Mouse (Mus musculus) A20 (cell line): ENCODE measurements around the gene Luc7l3.

Source experiments
- DNase-seq: peaks from one replicate; pipeline ENCODE4 v3.0.0-alpha.2; 2011; ENCODE audit warnings: low read depth, low spot score

The Luc7l3 gene

DNA sequence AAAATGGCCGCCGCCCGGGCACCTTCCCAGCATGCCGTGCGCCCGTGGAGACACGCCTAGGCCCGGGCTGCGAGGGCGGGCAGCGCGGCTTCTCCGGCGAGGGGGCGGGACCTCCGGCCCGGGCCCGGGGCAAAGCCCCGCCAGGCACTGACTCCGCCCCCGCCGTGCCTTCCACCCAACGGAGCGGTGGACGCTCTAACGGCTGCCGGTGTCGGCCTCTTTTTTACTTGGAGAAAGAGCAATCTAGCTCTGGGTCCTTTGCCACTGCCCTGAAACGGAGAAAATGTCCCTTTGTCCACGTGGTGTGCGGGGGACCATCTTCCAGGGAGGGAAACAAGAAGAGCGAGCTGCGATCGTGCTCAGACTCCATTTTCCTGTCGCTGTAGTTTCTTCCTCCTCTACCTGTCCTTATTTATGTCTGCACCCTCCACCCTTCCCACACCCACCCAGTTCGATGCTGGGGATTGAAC, at the start of gene Luc7l3:
Gene Luc7l3 (minus strand): TSS at position 58 of the 470 bp plus-strand sequence.
- peak; percentile 94 for DNase-seq

DNA sequence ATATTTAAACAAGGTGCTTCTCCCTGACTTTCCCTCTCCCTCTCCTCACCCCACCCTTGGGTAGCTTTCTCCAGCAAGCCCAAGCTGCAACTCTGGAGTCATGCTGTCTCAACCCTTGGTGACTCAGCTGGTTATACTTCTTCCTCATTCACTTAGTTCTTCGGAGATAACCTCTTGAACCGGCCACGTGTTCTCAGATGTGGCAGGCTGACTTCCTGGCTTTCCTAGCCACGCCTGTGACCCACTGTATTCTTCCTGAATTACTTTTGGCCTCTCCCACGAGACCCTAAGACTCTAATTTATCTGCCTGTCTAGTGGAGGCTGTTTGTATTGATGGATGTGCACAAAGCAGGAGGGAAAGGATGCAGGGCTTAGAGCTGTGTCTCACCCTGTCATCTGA, 49.0 kb upstream of the Luc7l3 start:
- peak; percentile 36 for DNase-seq

DNA sequence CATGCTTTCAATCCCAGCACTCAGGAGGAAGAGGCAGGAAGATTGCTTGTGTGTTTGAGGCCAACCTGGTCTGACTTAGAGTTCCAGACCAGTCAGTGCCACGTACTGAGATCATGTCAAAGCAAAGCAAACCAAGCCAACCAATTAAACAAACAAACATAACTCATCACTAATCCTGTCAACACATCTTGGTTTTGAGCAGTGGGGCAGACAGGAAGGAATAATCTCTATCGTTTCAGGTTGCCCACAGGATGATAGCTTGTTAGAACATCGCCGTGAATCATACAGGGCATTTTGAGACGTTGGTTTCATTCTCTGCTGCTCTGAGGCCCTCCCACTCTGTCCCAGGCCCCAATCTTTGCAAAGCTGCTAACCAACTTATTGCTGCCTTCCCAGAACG, 48.2 kb upstream of the Luc7l3 start:
- DNase-seq, result no peak

DNA sequence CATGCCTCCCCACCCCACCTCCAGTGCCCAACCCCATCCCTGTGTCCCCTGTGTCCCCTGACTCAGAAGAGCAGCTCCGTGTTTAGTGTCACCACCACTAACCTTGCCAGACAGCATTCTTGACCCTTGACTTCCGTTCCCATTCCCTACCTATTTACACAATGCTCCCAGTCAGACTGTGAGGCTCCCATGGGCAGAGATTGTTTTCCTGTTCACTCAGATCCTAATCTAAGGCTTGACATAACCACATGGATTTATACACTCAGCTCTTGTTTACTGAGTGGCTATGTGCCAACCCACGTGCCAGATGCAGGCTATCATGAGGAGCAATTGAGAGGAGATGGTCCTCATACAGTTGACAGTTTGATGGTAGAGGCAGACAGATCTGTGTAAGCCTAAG, 43.6 kb upstream of the Luc7l3 start:
- DNase-seq, result no peak

DNA sequence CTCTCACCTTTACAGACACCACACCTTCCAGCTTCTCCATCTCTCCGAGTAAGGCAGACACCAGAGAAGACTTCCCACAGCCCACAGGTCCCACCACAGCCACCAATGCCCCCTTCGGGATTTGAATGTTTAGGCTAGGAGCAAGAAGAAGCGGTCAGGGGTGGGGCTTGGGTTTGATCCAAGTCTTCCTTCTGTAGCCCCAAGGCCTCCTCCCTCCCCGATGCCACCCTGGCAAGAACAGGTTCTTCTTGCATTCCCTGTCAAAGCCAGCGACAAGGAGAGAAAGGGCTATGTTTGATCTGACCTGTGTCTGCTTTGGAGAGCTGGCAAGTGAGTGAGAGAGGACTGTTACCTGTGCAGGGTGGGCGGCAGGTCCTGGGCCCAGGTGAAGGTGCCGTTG, 41.9 kb upstream of the Luc7l3 start:
- DNase-seq, result no peak

DNA sequence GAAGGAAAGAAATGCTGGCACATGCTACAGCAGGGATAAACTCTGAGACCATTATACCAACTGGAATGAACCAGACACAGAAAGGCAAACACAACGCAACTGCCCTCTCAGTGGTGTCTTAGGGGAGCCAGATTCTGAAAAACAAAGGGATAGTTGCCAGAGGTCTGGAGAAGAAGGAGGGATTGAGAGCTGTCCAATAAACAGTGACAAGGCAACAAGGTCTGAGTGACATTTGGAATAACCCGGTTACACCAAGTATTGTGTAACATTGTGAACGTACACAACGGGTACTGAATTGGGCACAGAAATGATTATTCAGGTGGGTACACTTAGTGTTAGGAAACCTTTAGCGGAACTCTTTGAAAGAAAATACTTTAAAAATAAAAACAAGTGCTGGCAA, 40.3 kb upstream of the Luc7l3 start:
- no peak for DNase-seq

DNA sequence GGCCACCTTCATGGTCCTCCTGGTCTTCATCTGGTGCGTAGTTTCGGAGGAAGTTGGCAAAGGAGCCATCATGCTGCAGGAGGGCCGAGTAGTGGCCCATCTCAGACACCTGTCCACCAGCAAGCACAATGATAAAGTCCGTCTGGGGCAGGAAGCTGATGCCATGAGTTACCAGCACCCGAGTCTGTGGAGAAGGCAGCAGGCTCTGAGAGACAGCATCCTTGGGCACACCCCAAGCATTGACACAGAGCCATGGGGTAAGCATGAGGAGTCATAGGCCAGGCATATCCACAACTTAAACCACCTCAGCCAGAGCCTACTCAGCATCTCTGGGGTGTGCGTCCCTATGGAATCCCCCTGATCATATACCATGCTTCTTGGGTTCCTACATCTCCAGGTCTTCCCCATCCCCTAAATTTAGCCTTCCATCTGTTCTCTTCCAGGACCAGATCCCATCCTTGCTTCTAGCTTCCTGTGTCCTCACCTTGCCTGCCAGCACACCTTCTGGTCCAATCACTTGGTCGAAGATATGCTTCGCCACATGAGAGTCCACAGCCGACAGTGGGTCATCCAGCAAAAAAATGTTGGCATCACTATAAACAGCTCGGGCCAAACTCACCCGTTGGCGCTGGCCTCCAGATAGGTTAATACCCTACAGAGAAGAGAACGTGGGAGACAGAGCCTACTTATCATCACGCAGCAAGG, 39.5 kb upstream of the Luc7l3 start:
- no peak for DNase-seq

DNA sequence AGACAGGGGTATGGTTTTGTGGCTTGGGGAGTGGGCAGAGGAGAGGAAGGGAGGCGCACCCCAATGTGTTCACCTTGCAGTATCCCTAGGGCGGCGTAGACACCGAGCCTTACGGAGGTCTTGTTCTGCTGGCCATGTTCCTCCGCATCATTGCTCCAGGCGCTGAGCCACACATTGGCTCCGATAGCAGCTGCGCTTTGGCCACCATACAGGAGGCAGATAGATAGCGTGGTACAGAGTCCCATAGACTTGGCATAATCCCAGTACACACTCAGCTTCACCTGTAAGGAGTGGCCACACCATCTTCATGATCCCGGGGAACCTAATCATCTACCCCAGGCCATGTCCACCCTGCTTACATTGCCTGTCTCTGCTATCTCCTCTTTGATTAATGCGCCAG, 37.4 kb upstream of the Luc7l3 start:
- DNase-seq, result no peak

DNA sequence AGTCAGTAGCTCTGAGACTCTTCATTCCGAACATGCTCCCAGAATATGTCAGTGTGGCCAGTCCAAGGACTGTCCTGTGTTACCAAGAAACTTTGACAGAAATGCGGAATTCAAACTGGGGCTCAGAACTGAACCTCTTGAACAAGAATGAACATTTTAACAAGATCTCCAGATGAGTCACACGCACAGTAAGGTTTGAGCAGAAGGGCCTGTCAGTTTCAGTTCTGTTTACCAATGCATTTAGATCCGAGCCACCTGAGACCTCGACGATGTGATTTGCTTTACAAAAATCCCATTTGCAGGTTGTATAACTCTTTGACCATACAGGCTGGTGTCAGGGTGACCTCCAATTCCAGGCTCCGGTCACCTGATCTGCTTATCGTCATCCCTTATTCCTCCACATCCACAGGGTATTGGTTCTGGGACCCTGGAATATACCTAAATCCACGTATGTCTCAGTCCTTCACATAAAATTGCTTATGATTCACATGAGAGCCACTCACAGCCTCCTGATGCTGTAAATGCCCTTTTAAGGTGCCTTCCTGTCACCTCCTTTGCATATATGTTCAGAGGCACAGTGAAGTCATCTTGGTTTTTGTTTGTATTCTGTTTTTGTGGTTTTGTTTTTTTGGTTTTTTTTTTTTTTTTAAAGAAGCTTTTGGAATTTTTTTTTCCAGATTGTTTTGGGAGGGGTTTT, 33.9 kb upstream of the Luc7l3 start:
- peak; percentile 91 for DNase-seq

DNA sequence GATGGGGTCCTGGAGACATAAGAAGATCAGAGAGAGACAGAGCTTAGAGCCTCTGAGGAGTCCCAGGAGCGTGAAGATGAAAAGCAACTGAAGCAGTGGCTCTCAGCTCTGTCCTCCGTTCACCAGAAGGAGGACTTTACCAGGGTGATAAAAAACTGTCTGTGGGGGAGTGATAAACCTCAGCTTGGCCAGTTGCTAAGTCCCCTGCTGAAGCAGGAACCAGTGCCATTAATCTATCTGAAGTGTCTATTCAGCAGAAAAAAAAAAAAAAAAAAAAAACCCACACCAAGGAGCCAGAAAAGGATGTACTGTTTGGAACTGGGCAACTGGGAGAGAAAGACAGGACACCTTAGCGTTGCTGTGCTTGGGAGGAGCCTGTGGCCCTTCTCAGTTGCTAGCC, 29.3 kb upstream of the Luc7l3 start:
- DNase-seq, result no peak

DNA sequence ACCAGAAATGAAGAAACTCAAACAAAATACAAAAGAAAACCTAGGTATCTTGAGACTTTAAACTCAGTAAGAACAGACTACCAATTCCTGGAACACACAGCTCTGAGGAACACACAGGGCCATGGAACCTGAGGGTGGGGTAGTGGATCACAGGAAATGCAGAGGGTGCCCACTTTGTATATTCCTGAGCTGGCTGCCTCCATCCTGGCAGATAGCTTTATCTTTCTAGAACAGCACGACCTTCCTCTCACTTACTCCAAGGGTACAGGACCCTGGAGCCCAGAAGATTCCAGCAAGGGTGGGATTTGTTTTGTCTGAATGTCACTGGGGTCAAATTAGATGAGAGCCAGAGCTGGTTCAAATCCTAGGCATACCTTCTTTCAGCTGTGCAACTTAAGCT, 28.5 kb upstream of the Luc7l3 start:
- DNase-seq, result no peak

DNA sequence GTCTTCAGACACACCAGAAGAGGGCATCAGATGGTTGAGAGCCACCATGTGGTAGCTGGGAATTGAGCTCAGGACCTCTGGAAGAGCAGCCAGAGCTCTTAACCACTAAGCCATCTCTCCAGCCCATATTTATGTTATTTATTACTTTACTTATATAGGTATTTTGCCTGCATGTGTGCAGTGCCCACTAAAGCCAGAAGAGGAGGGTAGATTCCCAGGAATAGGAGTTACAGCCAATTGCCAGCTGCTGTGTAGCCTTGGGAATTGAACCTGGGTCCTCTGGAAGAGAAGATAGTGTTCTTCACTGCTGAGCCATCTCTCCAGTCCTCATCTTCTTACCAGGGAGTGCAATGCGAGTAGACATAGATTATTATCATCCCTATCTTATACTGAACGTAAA, 28.1 kb upstream of the Luc7l3 start:
- DNase-seq, result no peak

DNA sequence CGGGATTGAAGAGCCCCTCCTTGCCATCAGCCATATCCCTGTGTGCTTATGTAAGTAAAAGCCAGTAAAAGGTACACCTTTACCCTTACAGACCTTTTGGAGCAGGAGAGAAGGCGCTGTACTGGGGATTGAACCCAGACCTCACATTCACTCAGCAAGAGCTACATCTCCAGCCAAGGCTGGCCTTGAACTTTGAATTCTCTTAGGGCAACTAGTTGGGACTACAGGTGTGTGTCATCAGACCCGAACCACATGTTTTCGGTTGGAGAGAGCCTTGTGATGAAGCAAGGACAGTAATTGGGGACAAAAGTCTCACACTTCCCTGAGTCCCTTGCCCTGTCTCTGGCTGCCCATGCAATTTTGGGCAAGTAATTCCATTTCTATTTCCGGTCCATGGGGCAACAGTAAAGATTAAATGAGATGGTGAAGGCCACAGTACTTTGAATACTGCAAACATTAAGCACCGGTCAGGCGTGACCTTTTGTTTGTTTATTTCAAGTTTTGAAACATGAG, 25.3 kb upstream of the Luc7l3 start:
- no peak for DNase-seq

DNA sequence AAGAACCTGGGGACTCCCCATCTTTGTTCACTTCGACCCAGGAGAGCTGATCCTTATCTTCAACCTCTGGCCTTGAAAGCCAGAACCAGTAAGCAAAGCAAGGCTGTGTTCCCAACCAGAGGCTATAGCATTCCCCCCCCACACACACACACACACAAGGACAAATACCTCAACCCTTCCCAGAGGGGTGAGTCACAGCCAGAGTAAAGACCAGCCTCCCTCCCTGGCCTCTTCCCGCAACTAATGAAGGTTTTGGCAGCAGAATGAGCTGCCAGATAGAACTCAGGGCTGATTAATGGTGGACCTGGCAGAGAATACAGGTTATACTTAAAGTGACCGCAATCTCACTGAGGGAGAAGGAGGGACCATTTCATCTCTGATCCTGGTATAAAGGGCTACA, 24.8 kb upstream of the Luc7l3 start:
- DNase-seq, result no peak

DNA sequence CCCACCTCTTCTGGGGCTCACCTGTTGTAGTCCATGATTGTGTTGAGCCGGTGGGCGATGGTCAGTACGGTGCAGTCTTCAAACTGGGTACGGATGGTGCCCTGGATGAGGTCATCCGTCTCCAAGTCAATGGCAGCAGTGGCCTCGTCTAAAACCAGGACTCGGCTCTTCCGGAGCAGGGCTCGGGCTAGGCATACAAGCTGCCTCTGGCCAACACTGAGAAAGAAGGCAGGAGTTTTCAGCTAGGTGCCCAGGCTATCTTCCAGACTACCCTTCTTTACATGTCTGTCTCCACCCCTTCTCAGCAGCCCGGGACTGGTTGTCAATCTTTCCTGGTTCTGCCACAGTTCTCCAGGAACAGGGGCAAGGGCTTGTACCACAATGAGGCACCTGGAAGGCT, 24.1 kb upstream of the Luc7l3 start:
- DNase-seq, result no peak

DNA sequence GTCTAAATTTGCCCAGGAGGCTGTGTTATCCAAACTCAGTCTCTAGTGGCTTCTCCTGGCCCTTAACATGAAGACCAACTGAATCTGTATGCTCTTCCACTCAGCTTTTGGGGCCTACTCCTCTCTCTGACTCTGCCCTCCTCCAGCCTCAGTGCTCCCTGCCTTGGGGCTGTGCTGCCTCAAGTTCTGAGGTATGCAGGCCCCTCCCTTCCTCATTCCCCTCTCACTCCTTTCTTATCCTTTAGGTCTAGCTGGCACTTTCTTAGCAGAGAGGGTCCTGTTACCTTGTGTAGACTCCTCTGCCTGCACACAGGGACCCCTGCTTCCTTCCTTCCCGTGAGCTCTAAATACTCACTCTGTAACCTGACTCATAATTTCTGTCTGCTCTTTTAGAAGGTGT, 22.7 kb upstream of the Luc7l3 start:
- no peak for DNase-seq

DNA sequence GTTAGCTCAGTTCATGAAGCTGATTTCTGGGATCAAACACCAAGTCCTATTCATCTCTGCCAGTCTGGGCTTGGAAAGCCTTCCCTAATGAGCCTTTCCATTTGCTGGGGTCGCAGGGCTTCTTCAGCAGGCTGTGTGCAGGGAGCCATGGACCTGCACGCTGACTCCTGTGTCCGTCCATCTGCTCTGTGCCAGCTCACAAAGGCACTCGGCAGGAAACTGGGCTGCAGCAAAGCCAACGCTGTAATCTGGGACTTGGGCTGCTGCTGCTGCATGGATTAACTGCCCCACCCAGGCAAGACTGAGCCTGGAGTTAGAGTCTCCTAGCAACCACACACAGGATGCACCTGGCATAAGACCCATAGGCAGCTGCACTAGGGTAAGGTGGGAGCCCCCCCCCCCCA, 22.2 kb upstream of the Luc7l3 start:
- DNase-seq, result peak; percentile 30

DNA sequence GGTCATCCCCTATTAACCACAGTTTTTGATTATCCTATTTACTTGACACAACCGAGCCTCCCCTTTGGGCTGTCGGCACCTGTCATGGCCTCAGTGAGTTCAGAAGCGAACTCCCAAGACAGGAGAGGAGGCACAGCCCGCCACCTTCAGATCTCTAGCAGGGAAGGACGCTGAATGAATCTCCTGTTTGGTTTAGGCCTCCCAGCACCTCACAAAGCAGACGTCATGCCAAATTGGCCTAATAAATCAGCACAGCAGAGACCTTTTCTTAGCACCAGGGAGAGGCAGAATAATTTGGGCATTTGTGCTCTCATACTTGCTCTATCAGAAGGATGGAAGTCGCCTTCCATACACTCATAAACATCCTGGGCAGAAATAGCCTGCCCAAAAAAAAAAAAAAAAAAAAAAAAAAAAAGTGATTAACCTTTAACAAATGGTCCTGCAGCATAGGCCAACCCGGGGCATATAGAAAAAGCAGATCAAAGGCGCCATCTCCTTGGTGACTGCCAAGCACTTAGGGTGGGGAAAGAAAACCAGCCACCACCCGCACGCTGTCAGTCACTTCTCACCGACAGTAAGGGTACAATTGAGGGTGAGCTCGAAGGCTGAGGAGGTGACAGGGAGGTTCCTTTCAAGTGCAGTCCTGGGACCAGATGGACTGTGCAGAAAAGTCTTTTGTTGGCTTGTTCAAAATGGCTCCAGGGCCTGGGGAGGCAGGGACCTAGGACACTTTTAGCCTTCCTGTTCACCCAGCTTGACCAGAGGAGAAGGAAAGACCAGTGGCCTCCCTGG, 20.5 kb upstream of the Luc7l3 start:
- DNase-seq, result no peak

DNA sequence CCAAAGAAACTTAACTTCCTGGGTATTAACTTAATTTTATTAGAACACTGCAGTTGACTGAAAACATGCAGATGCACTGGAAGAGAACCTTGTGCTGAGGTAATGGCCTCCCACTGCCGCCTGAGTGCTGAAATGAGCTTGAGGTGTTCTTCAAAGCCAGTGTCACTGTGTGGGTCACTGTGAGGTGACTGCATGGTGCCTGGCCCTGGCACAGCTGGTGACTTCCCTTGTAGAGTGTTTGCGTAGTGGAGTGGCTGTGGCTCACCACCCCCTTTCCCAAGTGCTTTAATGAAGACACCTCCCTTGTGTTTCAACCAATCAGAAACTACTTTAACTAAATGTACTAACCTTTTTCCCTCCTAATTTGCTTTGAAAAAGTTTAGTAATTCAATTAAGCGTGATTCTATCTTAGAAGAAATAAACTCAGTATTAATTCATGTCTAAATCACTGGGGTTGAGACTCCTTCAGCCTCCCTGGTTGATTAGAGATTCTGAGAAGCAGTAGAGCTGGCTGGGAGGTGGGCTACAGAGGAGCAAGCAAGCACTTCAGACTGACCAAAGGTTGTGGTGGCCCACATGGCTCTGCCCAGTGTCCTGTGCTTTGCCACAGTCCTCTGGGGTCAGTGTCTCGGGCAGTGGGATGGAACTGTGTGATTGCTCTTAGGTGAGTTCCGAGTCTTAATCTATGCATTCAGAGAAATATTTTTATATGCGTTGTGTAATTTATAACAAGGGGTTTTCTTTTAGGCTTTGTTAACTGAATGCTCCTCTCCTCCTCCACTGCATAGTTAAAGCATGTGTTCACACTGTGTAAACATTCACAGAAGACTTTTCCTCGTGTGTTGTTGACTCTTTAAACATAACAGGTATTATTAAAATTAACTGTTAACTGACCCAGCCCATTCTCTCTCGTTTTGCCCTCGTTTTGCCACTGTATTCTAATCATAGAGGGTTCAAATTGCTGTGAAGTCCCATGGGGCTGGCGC, 19.5 kb upstream of the Luc7l3 start:
- DNase-seq, result no peak

DNA sequence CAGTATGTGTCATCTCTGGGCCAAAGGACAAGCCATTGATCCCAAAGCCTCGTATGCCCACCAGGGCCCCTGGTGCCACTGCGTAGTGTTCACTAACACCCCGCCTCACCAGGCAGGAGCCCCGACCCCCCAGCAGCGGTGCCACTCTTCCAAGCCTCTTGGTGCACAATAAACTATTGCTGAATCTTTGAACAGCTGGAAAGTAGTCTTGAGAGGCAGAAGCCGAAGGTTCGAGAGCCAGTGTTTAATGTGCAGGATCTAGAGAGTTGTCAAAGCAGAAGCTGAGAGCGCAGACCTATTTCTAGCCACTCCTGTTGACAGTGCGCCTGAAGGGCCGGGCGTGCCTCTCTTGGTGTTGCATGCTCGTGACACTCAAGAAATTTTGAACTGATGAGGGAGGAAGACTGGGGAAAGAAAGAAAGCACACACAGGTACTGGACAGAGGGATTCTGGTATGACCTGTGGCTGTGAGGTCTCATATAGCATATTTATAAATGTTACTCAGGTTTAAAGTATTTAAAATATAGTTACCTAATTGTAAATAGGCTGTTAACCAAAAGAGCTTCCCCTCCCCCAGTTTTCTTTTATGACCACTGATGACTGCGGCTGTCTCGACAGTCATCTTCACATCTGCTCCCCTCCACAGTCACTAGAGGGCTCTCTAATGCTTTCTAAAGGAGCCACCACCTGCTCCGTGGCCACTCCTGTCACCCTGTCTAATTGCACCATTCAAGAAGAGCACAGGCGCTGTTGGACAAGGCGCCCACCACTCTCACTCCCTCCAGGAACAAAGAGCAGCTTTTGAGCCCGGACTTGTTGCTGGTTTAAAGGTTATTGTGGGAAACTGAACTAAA, 18.2 kb upstream of the Luc7l3 start:
- peak; percentile 67 for DNase-seq
